Mouse (Mus musculus): ENCODE results near the gene Ecpas. TPM values are rescaled to one million over a fixed set of nuclear protein-coding genes. Genes with fewer than 3 reads are reported as not detected.

Gene Ecpas
- polyA plus RNA-seq, 1 experiment, result 25.0 TPM

Other genes with a start within 250 kb of the Ecpas start
- gene Olfr267, start 125.0 kb downstream of the Ecpas start, polyA plus RNA-seq (2012; rRNA removed), result 0.01 TPM in 2 replicates
- 0.06 and 0.15 TPM in 2 replicates for gene Zkscan16, start 30.9 kb upstream of the Ecpas start, polyA plus RNA-seq (2012; rRNA removed)
- 101 and 130 TPM in 2 replicates for gene Ptgr1, start 74.4 kb upstream of the Ecpas start, polyA plus RNA-seq (2012; rRNA removed)
- 10.2 and 10.8 TPM in 2 replicates for gene Dnajc25, start 82.3 kb upstream of the Ecpas start, polyA plus RNA-seq (2012; rRNA removed)
- gene Gm20503, start 90.5 kb upstream of the Ecpas start, polyA plus RNA-seq (2012; rRNA removed), result not detected in 2 replicates
- 46.3 and 49.5 TPM in 2 replicates for gene Gng10, start 122.3 kb upstream of the Ecpas start, polyA plus RNA-seq (2012; rRNA removed)
- gene AI481877, start 226.2 kb upstream of the Ecpas start, polyA plus RNA-seq (2012; rRNA removed), result not detected in 2 replicates